Mouse (Mus musculus): Measurements from ENCODE around the gene Usp22.

- TF ChIP-seq CTCF (IDR thresholded peaks at IDR 0.05; ENCODE audit: borderline replicate concordance, control insufficient read depth, extremely low read depth, insufficient read depth, low read length, poor library complexity) (no peak), POLR2A (IDR thresholded peaks at IDR 0.05; ENCODE audit: control insufficient read depth, extremely low read depth, insufficient read depth, low read length, poor library complexity) (no peak)
Measured at GRCm38 (mm10) chr11:61108911-61109361, 65.9 kb downstream of the Usp22 start.

Measured in thymus, adult 2 months (tissue).